Mouse (Mus musculus): ENCODE measurements around the gene Gm10964.
A peak's percentile ranks its signal among the peaks of the same experiment; 100 is the strongest.

Gm10964 gene

GRCm38 (mm10) chr3:103751558-103751957, 12.4 kb downstream of the Gm10964 start:
- TF ChIP-seq GATA4 (IDR thresholded peaks at IDR 0.05; ENCODE audit: insufficient replicate concordance, low read length), result no peak

- TF ChIP-seq GATA4 (IDR thresholded peaks at IDR 0.05; ENCODE audit: insufficient replicate concordance, low read length), result no peak
These were observed 16.2 kb downstream of the Gm10964 start for GRCm38 (mm10) chr3:103755351-103755750.

- TF ChIP-seq GATA4 (IDR thresholded peaks at IDR 0.05; ENCODE audit: insufficient replicate concordance, low read length), result no peak
These were observed 17.8 kb downstream of the Gm10964 start for GRCm38 (mm10) chr3:103756920-103757319.

GRCm38 (mm10) chr3:103758456-103758855, 19.3 kb downstream of the Gm10964 start:
- no peak for TF ChIP-seq GATA4 (IDR thresholded peaks at IDR 0.05; ENCODE audit: insufficient replicate concordance, low read length)

- no peak for TF ChIP-seq GATA4 (IDR thresholded peaks at IDR 0.05; ENCODE audit: insufficient replicate concordance, low read length)
These were observed 20.2 kb downstream of the Gm10964 start for GRCm38 (mm10) chr3:103759261-103759970.

- TF ChIP-seq GATA4 (IDR thresholded peaks at IDR 0.05; ENCODE audit: insufficient replicate concordance, low read length), result no peak
These were observed 27.6 kb downstream of the Gm10964 start for GRCm38 (mm10) chr3:103766789-103767188.

- TF ChIP-seq GATA4 (IDR thresholded peaks at IDR 0.05; ENCODE audit: insufficient replicate concordance, low read length), result no peak
These were observed 32.5 kb downstream of the Gm10964 start for GRCm38 (mm10) chr3:103771531-103772130.

GRCm38 (mm10) chr3:103772846-103773245, 33.7 kb downstream of the Gm10964 start:
- peak; percentile 6; the same call in 1 of the 2 replicates for TF ChIP-seq GATA4 (IDR thresholded peaks at IDR 0.05; ENCODE audit: insufficient replicate concordance, low read length)

GRCm38 (mm10) chr3:103773508-103773907, 34.3 kb downstream of the Gm10964 start:
- TF ChIP-seq GATA4 (IDR thresholded peaks at IDR 0.05; ENCODE audit: insufficient replicate concordance, low read length), result no peak

- TF ChIP-seq GATA4 (IDR thresholded peaks at IDR 0.05; ENCODE audit: insufficient replicate concordance, low read length), result no peak
These were observed 34.8 kb downstream of the Gm10964 start for GRCm38 (mm10) chr3:103774009-103774408.

- no peak for TF ChIP-seq GATA4 (IDR thresholded peaks at IDR 0.05; ENCODE audit: insufficient replicate concordance, low read length)
These were observed 38.8 kb downstream of the Gm10964 start for GRCm38 (mm10) chr3:103777940-103778339.

GRCm38 (mm10) chr3:103778660-103779059, 39.5 kb downstream of the Gm10964 start:
- no peak for TF ChIP-seq GATA4 (IDR thresholded peaks at IDR 0.05; ENCODE audit: insufficient replicate concordance, low read length)

GRCm38 (mm10) chr3:103779183-103779582, 40.0 kb downstream of the Gm10964 start:
- TF ChIP-seq GATA4 (IDR thresholded peaks at IDR 0.05; ENCODE audit: insufficient replicate concordance, low read length), result no peak

- TF ChIP-seq GATA4 (IDR thresholded peaks at IDR 0.05; ENCODE audit: insufficient replicate concordance, low read length), result no peak
These were observed 41.1 kb downstream of the Gm10964 start for GRCm38 (mm10) chr3:103780271-103780670.

GRCm38 (mm10) chr3:103780777-103781176, 41.6 kb downstream of the Gm10964 start:
- no peak for TF ChIP-seq GATA4 (IDR thresholded peaks at IDR 0.05; ENCODE audit: insufficient replicate concordance, low read length)

- no peak for TF ChIP-seq GATA4 (IDR thresholded peaks at IDR 0.05; ENCODE audit: insufficient replicate concordance, low read length)
These were observed 43.9 kb downstream of the Gm10964 start for GRCm38 (mm10) chr3:103782844-103783609.
